Mouse (Mus musculus): Measurements from ENCODE around the gene Nploc4. TPM values are rescaled to one million over a fixed set of nuclear protein-coding genes. Genes with fewer than 3 reads are reported as not detected.

Gene Nploc4
- polyA plus RNA-seq, 1 experiment from 2014 or later, result 44.7 TPM

DNA sequence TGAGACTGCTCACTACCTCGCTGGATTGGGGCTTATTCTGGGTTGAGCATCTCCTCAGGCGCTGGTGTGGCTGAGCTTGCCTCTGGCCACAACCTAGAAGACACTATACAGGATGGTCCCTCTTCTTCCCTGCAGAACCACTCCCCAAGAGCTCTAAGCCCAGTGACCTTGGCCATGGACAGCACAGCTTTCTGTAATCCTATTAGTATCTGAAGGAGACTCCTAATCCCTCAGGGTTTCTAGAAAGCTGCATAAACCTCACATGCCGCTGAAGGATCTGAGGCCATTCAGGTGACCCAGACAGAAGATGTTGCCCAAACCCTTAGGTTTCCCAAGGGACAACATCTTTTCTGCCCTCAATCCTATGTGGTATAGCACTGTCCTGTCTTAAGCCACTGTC lies 14.7 kb upstream of the Nploc4 start:
- ATAC-seq (ENCODE audit: low FRiP score) (no peak), DNase-seq (ENCODE audit: low spot score, missing footprints) (no peak)
- H3K4me1 ChIP-seq (ENCODE audit: control insufficient read depth, insufficient read depth, low read length), result no peaks in the 10 kb centered on the region
- H3K4me2 ChIP-seq, result no peak overlapping the region
- H3K9me3 ChIP-seq (ENCODE audit: control insufficient read depth, low read length), result no peaks in the 10 kb centered on the region
- no peaks in the 10 kb centered on the region for H3K36me3 ChIP-seq (ENCODE audit: control insufficient read depth, insufficient read depth, low read length)
- H3K27ac ChIP-seq (ENCODE audit: low read depth, low read length), result no peak overlapping the region
- H3K27me3 ChIP-seq (ENCODE audit: control insufficient read depth, insufficient read depth, low read length), result no peaks in the 10 kb centered on the region
- H3K9ac ChIP-seq (ENCODE audit: low read length), result no peak overlapping the region; the same call in 1 of the 2 replicates
- H3K4me3 ChIP-seq (ENCODE audit: low read depth, low read length), result no peak overlapping the region
- WGBS, result 61% methylated on average over 3 of the region's 3 CpGs

DNA sequence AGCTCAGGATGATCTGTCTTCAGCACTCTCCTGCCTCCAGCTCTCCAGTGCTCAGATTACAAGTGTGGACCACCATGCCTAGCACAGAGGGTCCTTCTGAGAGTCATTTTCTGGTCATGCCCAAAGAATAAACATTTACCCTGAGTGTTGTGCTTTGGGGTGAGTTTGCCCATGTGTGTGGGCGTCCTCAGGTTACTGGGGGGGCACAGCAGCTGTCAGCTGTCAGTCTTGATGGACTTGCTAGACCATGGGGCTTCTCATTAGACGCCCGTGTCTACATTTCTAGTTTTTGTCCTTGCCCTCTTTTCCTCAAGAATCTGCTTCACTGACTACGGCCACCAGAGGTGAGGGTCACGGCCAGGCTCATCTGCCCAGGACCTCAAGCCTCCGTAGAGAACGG lies 9.7 kb upstream of the Nploc4 start:
- DNase-seq (ENCODE audit: low spot score, missing footprints), result no peak
- H3K27me3 ChIP-seq (ENCODE audit: control insufficient read depth, insufficient read depth, low read length), result no peaks in the 10 kb centered on the region
- no peak overlapping the region for H3K4me2 ChIP-seq

DNA sequence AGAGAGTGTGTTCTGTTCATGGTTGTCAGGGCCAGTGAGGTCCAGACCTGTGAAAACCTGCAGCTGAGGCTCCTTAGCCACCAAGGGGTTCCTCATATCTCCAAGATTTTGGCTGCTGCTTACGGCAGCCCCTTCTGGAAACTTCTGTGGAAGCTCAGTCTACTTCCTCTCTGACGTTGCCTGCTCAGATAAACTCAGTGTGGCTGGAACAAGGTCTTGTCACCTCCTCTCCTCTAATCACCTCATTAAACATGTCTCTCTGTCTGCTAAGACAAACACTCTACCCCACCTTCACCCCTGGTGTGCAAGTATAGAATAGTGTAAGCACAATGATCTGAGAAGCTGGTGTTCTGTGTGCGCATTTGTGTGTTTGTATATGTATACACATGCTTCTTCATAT lies 8.0 kb upstream of the Nploc4 start:
- H3K36me3 ChIP-seq (ENCODE audit: control insufficient read depth, insufficient read depth, low read length), result no peaks in the 10 kb centered on the region
- H3K9ac ChIP-seq (ENCODE audit: low read length), result no peak overlapping the region
- DNase-seq (ENCODE audit: low spot score, missing footprints) (no peak), ATAC-seq (ENCODE audit: low FRiP score) (no peak)
- no peak overlapping the region for H3K27ac ChIP-seq (ENCODE audit: low read depth, low read length)
- no peaks in the 10 kb centered on the region for H3K9me3 ChIP-seq (ENCODE audit: control insufficient read depth, low read length)
- H3K4me2 ChIP-seq, result no peak overlapping the region
- no peaks in the 10 kb centered on the region for H3K27me3 ChIP-seq (ENCODE audit: control insufficient read depth, insufficient read depth, low read length)
- WGBS, result 87% methylated on average over 3 of the region's 3 CpGs
- H3K4me3 ChIP-seq (ENCODE audit: low read depth, low read length), result no peak overlapping the region
- no peaks in the 10 kb centered on the region for H3K4me1 ChIP-seq (ENCODE audit: control insufficient read depth, insufficient read depth, low read length)

More for the DNA sequence above, 9.7 kb upstream of the Nploc4 start:
- Histone ChIP-seq H3K9me3 (ENCODE audit: control insufficient read depth, low read length) (no peaks in the 10 kb centered on the region), H3K4me1 (ENCODE audit: control insufficient read depth, insufficient read depth, low read length) (no peaks in the 10 kb centered on the region), H3K36me3 (ENCODE audit: control insufficient read depth, insufficient read depth, low read length) (no peaks in the 10 kb centered on the region), H3K27ac (ENCODE audit: low read depth, low read length) (no peak overlapping the region), H3K4me3 (ENCODE audit: low read depth, low read length) (no peak overlapping the region), H3K9ac (ENCODE audit: low read length) (no peak overlapping the region)
- ATAC-seq (ENCODE audit: low FRiP score), result no peak
- 82% methylated on average over 7 of the region's 7 CpGs for WGBS

DNA sequence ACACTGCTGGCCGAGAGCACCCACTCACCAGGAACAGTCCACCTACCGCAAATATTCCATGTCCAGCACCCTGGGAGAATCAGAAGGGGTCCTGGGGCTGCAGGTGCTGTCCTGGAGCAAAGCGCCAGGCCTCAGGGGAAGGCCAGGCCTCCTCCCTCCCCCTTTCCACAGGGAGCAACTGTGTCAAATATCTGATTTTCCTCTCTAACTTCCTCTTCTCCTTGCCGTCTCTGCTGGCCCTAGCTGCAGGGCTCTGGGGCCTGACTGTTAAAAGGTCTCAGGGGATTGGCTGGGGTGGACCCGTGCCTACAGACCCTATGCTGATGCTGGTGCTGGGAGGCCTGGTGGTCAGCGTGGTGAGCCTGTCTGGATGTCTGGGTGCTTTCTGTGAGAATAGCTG lies 6.6 kb upstream of the Nploc4 start:
- H3K9ac ChIP-seq (ENCODE audit: low read length), result no peak overlapping the region
- ATAC-seq (ENCODE audit: low FRiP score), result no peak
- no peaks in the 10 kb centered on the region for H3K4me1 ChIP-seq (ENCODE audit: control insufficient read depth, insufficient read depth, low read length)
- no peaks in the 10 kb centered on the region for H3K9me3 ChIP-seq (ENCODE audit: control insufficient read depth, low read length)
- no peak overlapping the region for H3K4me3 ChIP-seq (ENCODE audit: low read depth, low read length)
- H3K36me3 ChIP-seq (ENCODE audit: control insufficient read depth, insufficient read depth, low read length), result no peaks in the 10 kb centered on the region
- H3K27ac ChIP-seq (ENCODE audit: low read depth, low read length), result no peak overlapping the region
- WGBS, result 76% methylated on average over 6 of the region's 6 CpGs
- no peak overlapping the region for H3K4me2 ChIP-seq
- DNase-seq (ENCODE audit: low spot score, missing footprints), result no peak
- H3K27me3 ChIP-seq (ENCODE audit: control insufficient read depth, insufficient read depth, low read length), result no peaks in the 10 kb centered on the region

DNA sequence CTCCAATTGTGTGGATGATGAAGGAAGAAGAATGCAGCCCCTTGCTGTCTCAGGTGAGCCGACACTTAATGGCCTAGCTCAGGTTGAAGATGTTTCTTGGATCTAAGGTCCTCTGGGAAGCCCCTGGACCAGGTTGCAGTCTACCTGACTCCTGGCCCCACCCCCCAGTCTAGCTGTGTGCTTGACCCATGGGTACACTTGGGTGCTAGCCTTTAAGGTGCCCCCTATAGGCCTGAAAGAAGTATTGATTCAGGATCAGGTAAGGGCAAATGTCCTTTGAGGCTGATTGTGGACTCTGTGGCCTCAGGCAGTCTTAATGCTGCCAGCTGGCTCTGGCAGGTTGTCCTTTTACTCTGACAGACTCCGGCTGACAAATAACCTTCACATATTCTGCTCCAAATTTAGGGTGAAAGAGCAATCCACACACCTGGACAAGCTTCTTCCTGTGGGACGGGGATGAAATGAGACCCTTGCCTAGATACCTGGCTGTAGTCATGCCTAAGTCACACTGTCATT lies 5.3 kb upstream of the Nploc4 start:
- H3K4me2 ChIP-seq, result no peak overlapping the region
- H3K4me1 ChIP-seq (ENCODE audit: control insufficient read depth, insufficient read depth, low read length), result no peaks in the 10 kb centered on the region
- no peaks in the 10 kb centered on the region for H3K36me3 ChIP-seq (ENCODE audit: control insufficient read depth, insufficient read depth, low read length)
- ATAC-seq (ENCODE audit: low FRiP score), result no peak
- H3K9ac ChIP-seq (ENCODE audit: low read length), result no peak overlapping the region
- H3K27me3 ChIP-seq (ENCODE audit: control insufficient read depth, insufficient read depth, low read length), result no peaks in the 10 kb centered on the region
- 93% methylated on average over 3 of the region's 3 CpGs for WGBS
- no peaks in the 10 kb centered on the region for H3K9me3 ChIP-seq (ENCODE audit: control insufficient read depth, low read length)
- H3K4me3 ChIP-seq (ENCODE audit: low read depth, low read length), result no peak overlapping the region
- H3K27ac ChIP-seq (ENCODE audit: low read depth, low read length), result no peak overlapping the region
- no peak for DNase-seq (ENCODE audit: low spot score, missing footprints)

DNA sequence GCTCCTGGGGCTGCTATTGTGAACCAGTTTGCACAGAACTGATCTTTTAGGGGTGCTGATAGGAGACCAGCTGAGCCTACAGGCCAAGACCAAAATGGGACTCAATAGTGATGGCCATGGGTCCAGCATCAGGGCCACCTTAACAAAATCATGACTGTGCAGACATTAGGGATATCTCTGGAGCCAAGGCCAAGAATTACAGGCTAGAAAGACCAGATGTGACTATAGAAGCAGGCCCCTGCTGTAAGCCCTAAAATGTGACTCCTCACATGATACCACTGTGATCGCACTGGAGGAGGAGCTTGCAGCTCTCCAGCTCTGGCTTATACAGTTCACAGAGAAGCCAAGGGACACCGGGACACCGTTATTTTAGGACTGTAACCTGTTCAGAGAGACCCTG lies 4.8 kb upstream of the Nploc4 start, which contains the start of gene Tspan10:
Gene Tspan10, plus strand, starts transcription at position 301 of the 400 bp plus-strand sequence.
- ATAC-seq (ENCODE audit: low FRiP score), result no peak
- no peaks in the 10 kb centered on the region for H3K4me1 ChIP-seq (ENCODE audit: control insufficient read depth, insufficient read depth, low read length)
- H3K27me3 ChIP-seq (ENCODE audit: control insufficient read depth, insufficient read depth, low read length), result no peaks in the 10 kb centered on the region
- DNase-seq (ENCODE audit: low spot score, missing footprints), result no peak
- WGBS, result 84% methylated on average over 3 of the region's 3 CpGs
- no peaks in the 10 kb centered on the region for H3K36me3 ChIP-seq (ENCODE audit: control insufficient read depth, insufficient read depth, low read length)
- H3K9ac ChIP-seq (ENCODE audit: low read length), result no peak within 1 kb of the TSS
- H3K4me3 ChIP-seq (ENCODE audit: low read depth, low read length), result no peak within 1 kb of the TSS
- no peak within 1 kb of the TSS for H3K27ac ChIP-seq (ENCODE audit: low read depth, low read length)
- H3K9me3 ChIP-seq (ENCODE audit: control insufficient read depth, low read length), result no peaks in the 10 kb centered on the region
- no peak within 1 kb of the TSS for H3K4me2 ChIP-seq

DNA sequence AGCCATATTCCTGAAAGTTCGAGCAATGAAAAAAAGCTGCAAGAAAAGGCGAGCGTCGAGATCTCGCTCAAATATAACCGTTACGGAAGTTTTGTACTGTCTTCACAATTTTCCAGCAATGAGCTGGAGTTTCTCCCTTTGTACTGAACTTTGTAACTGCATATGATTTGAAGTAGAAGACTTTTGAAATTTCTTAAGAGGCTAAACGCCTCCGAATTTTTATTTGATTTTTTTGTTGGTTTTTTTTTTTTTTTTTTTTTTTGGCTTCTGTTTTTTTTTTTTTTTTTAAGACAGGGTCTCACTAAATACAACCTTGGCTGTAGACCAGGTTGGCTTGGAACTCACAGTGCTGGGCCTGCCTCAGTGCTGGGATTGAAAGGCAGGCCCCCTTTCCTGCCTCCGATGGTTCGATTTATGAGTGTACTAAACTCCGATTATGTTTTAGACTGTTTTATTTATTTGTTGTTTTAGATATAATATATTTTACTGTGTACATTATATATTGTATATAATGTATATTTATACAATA lies 413 bp upstream of the Nploc4 start:
- ATAC-seq (ENCODE audit: low FRiP score) (no peak), DNase-seq (ENCODE audit: low spot score, missing footprints) (no peak)
- Histone ChIP-seq H3K4me2 (peak overlapping the region; percentile 86), H3K36me3 (ENCODE audit: control insufficient read depth, insufficient read depth, low read length) (peaks cover 5% of the 10 kb centered on the region; the same call in 1 of the 2 replicates), H3K9me3 (ENCODE audit: control insufficient read depth, low read length) (no peaks in the 10 kb centered on the region), H3K27ac (ENCODE audit: low read depth, low read length) (no peak overlapping the region), H3K4me1 (ENCODE audit: control insufficient read depth, insufficient read depth, low read length) (peaks cover 11% of the 10 kb centered on the region), H3K27me3 (ENCODE audit: control insufficient read depth, insufficient read depth, low read length) (no peaks in the 10 kb centered on the region), H3K4me3 (ENCODE audit: low read depth, low read length) (peak overlapping the region; percentile 99), H3K9ac (ENCODE audit: low read length) (peak overlapping the region; percentile 98)
- whole genome bisulfite sequencing, result 34% methylated on average over 12 of the region's 12 CpGs

DNA sequence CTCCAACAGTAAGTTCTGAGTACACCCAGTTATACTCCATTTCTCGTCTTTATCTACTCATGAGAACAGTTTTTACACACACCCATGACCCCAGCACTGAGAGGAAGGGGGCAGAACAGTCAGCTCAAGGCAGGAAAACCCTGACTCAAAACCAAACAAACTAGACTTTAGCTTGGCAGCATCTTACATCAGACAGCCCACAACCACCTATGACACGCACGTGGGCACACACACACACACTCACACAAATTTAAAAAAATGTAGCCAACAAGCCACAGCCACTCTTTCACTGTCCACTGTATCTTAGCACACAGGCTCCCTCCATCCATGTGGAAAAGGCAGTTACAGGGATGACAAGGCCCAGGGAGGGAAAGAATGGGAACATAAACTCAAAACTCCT lies 10.8 kb downstream of the Nploc4 start:
- no peak for ATAC-seq (ENCODE audit: low FRiP score)
- no peaks in the 10 kb centered on the region for H3K9me3 ChIP-seq (ENCODE audit: control insufficient read depth, low read length)

DNA sequence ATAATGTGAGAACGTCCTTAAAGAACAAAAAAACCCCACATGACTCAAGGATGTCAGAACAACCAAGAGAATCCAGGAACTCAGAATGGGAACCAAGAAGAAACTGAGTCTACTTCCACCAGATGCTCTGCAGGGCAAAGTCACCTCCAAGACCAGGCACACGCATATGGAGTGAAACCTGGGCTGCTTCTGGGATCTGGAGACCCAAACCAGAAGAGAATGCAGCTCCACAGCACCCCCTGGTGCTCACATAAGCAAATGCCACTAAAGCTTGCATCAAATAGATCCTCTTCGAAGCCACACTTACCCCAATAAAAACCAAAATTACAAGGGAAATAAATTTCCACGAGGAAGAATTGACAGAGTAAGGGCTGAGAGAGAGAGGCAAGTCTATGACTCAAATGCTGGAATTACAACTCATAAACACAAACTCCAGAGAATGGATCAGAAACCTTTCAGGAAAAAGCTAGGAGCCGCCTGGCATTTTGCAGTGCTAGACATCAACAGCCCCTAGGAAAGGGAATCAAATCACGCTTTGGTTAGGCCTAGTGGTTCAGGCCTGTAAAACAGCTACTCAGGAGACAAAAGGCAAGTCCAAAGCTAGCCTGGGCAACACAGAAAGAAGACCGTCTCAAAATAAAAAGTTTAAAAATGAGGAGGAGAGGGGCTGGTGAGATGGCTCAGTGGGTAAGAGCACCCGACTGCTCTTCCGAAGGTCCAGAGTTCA lies 13.8 kb downstream of the Nploc4 start:
- Histone ChIP-seq H3K9ac (ENCODE audit: low read length) (no peak overlapping the region), H3K4me3 (ENCODE audit: low read depth, low read length) (no peak overlapping the region), H3K36me3 (ENCODE audit: control insufficient read depth, insufficient read depth, low read length) (peaks cover 24% of the 10 kb centered on the region), H3K4me2 (no peak overlapping the region), H3K27ac (ENCODE audit: low read depth, low read length) (no peak overlapping the region), H3K4me1 (ENCODE audit: control insufficient read depth, insufficient read depth, low read length) (no peaks in the 10 kb centered on the region), H3K27me3 (ENCODE audit: control insufficient read depth, insufficient read depth, low read length) (no peaks in the 10 kb centered on the region), H3K9me3 (ENCODE audit: control insufficient read depth, low read length) (no peaks in the 10 kb centered on the region)
- DNase-seq (ENCODE audit: low spot score, missing footprints) (peak; percentile 92), ATAC-seq (ENCODE audit: low FRiP score) (no peak)
- 74% methylated on average over 9 of the region's 9 CpGs for WGBS

More for the DNA sequence above, 10.8 kb downstream of the Nploc4 start:
- no peak overlapping the region for H3K9ac ChIP-seq (ENCODE audit: low read length)
- no peaks in the 10 kb centered on the region for H3K27me3 ChIP-seq (ENCODE audit: control insufficient read depth, insufficient read depth, low read length)
- H3K4me1 ChIP-seq (ENCODE audit: control insufficient read depth, insufficient read depth, low read length), result no peaks in the 10 kb centered on the region
- no peak overlapping the region for H3K27ac ChIP-seq (ENCODE audit: low read depth, low read length)
- 92% methylated on average over 3 of the region's 3 CpGs for WGBS
- DNase-seq (ENCODE audit: low spot score, missing footprints), result no peak
- peaks cover 20% of the 10 kb centered on the region for H3K36me3 ChIP-seq (ENCODE audit: control insufficient read depth, insufficient read depth, low read length)
- H3K4me3 ChIP-seq (ENCODE audit: low read depth, low read length), result no peak overlapping the region
- no peak overlapping the region for H3K4me2 ChIP-seq

Measured in midbrain, embryonic 11.5 days (tissue).